ENCODE assay signal across 8 mouse cellular contexts in genomic region chr5:121329333-121330058, GRCm38 (mm10). TPM values are rescaled to one million over a fixed set of nuclear protein-coding genes. Genes with fewer than 3 reads are reported as not detected.
DNase-seq lines count a peak whose midpoint lies in the region; ATAC-seq and TF ChIP-seq lines count a peak whose summit lies in the region.

No protein-coding gene starts in this region.

- peak overlapping the region; percentile 35; the same call in 1 of the 2 replicates for H3K4me2 ChIP-seq in intestine, embryonic 15.5 days (replicated peaks)
- H3K4me2 ChIP-seq in liver, postnatal 0 days (ENCODE audit: low read depth, low read length) = peak overlapping the region; percentile 44

- H3K36me3 ChIP-seq in intestine, embryonic 15.5 days = peaks cover 42% of the 10 kb centered on the region
- peaks cover 86% of the 10 kb centered on the region for H3K36me3 ChIP-seq in liver, postnatal 0 days (replicated peaks; ENCODE audit: insufficient read depth, low read length)

- DNase-seq in heart, adult 18-20 months = peak; percentile 26 to 29
- DNase-seq in heart, adult 8-10 months (ENCODE audit: low spot score) = no peak
- peak; percentile 60 for DNase-seq in liver, postnatal 0 days
- DNase-seq in skeletal muscle tissue, adult 2 months (ENCODE audit: low read depth, low spot score) = peak; percentile 40
- DNase-seq in thymus, postnatal 25 days = no peak
- no peak for DNase-seq in left cerebral cortex, postnatal 36 days (ENCODE audit: low spot score in 2 of 2)

- intact Hi-C loops in left cerebral cortex, postnatal 36 days (cut with DNase I) = no loop called here

- H3K4me3 ChIP-seq in intestine, embryonic 15.5 days (replicated peaks) = peak overlapping the region; percentile 16; the same call in 1 of the 2 replicates
- H3K4me3 ChIP-seq in liver, postnatal 0 days (ENCODE audit: low read depth, low read length) = peak overlapping the region; percentile 20

- H3K27ac ChIP-seq in intestine, embryonic 15.5 days = peak overlapping the region; percentile 32
- peak overlapping the region; percentile 64 for H3K27ac ChIP-seq in liver, postnatal 0 days (ENCODE audit: low read depth)

- 0 out of 2 replicates have a peak, but pooled peaks have one; percentile 33 for ATAC-seq in erythroblast, adult 5-6 weeks (replicated peaks; ENCODE audit: low FRiP score, poor library complexity, severe bottlenecking)
- ATAC-seq in intestine, embryonic 15.5 days = no peak
- ATAC-seq in liver, postnatal 0 days = peak; percentile 18; the same call in 1 of the 2 replicates

- no peaks in the 10 kb centered on the region for H3K9me3 ChIP-seq in intestine, embryonic 15.5 days
- H3K9me3 ChIP-seq in liver, postnatal 0 days (ENCODE audit: low read length) = no peaks in the 10 kb centered on the region

- H3K27me3 ChIP-seq in intestine, embryonic 15.5 days (replicated peaks) = no peaks in the 10 kb centered on the region
- no peaks in the 10 kb centered on the region for H3K27me3 ChIP-seq in liver, postnatal 0 days (ENCODE audit: insufficient read depth, low read length)

- 0 out of 2 replicates have a peak overlapping the region, but pooled peaks have one; percentile 37 for H3K9ac ChIP-seq in intestine, embryonic 15.5 days
- H3K9ac ChIP-seq in liver, postnatal 0 days (replicated peaks) = peak overlapping the region; percentile 43; the same call in 1 of the 2 replicates

- no peak for TF ChIP-seq CTCF in liver, postnatal 0 days (IDR thresholded peaks at IDR 0.05; ENCODE audit: low read depth)

- WGBS in intestine, embryonic 15.5 days = 69% methylated on average over 11 of the region's 11 CpGs
- WGBS in liver, postnatal 0 days (ENCODE audit: insufficient replicate concordance) = 67% methylated on average over 11 of the region's 11 CpGs

- no peaks in the 10 kb centered on the region for H3K4me1 ChIP-seq in intestine, embryonic 15.5 days (replicated peaks)
- H3K4me1 ChIP-seq in liver, postnatal 0 days (ENCODE audit: insufficient read depth) = peaks cover 6% of the 10 kb centered on the region; the same call in 1 of the 2 replicates

- no peak for TF ChIP-seq EP300 in liver, postnatal 0 days (IDR thresholded peaks at IDR 0.05; ENCODE audit: low read depth)

RNA-seq across cellular contexts. Expression of gene Trafd1, which starts 55.9 kb away (rescaled TPM):
- 10 to 100 TPM; 61.2 to 68.8 TPM for total RNA-seq in heart, adult 18-20 months (2021)
- 10 to 100 TPM; 52.5 to 62.3 (median 57.9) TPM for total RNA-seq in heart, adult 8-10 months (2022)
- 19.4 and 30.3 TPM in 2 replicates for total RNA-seq in erythroblast, adult 5-6 weeks (2015; ENCODE audit: low replicate concordance)
- total RNA-seq in erythroblast, adult 5-6 weeks (2017; ENCODE audit: low replicate concordance) = 19.3 and 26.5 TPM in 2 replicates
- polyA plus RNA-seq in intestine, embryonic 15.5 days (2015; fragmentation: Nextera tagmentation; extraction: Ambion mirVana) = 55.1 and 58.1 TPM in 2 replicates
- 28.6 and 30.6 TPM in 2 replicates for polyA plus RNA-seq in liver, postnatal 0 days (2015; fragmentation: Nextera tagmentation; extraction: Ambion mirVana)
- 10 to 100 TPM; 83.3 to 93.0 TPM for total RNA-seq in left cerebral cortex, postnatal 36 days (2021)

Comparison
In these comparisons a context has a peak if more than half of its experiments do, and no peak if none do; other contexts are left out.
1. DNase-seq: peak in heart, adult 18-20 months (2 of 2), liver, postnatal 0 days (single experiment) and skeletal muscle tissue, adult 2 months (single experiment); none in heart, adult 8-10 months (single experiment), thymus, postnatal 25 days (single experiment) and left cerebral cortex, postnatal 36 days (0 of 2).